Mouse (Mus musculus): ENCODE data around the gene Fgfr2. TPM values are rescaled to one million over a fixed set of nuclear protein-coding genes. Genes with fewer than 3 reads are reported as not detected.

Fgfr2 gene
- polyA plus RNA-seq, 1 experiment from 2014 or later, result 110 TPM

DNA sequence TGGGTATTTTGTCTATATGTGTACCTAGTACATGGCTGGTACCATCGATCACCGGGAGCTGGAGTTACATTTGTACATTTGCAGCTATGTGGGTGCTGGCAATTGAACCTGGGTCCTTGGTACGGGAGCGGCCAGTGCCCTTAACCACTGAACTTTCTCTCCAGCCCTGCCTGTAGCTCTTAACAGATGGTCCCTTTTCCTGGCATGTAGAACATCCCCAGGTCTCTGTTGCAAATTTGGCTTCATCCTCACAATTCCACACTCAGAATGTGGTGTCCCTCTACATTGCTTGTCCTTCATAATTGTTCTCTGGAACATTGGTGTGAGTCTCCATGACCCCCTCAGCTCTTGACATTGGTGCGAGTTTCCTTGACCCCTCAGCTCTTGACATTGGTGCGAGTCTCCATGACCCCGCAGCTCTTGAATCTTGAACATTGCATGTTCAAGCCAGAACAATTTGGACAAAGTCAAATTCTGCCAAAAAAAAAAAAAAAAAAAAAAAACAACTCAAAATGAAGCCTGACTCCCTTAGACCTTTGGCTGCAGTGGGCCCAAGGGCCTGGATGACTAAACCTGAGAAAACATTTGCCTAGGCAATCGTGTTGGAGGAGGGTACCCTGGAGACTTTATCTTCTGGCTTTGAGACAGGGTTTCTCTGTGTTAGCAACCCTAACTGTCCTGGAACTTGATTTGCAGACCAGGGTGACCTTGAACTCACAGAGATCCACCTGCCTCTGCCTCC, 816.3 kb downstream of the Fgfr2 start:
- Histone ChIP-seq H3K9me3 (ENCODE audit: low read length) (no peaks in the 10 kb centered on the region), H3K27ac (ENCODE audit: low read length) (no peak overlapping the region), H3K27me3 (replicated peaks; ENCODE audit: insufficient read depth, low read length) (no peaks in the 10 kb centered on the region), H3K9ac (replicated peaks; ENCODE audit: low read depth) (no peak overlapping the region), H3K4me2 (replicated peaks; ENCODE audit: low read depth, low read length) (no peak overlapping the region), H3K36me3 (ENCODE audit: insufficient read depth, low read length) (no peaks in the 10 kb centered on the region), H3K4me3 (ENCODE audit: low read depth, low read length) (no peak overlapping the region), H3K4me1 (ENCODE audit: insufficient read depth, low read depth, low read length) (peaks cover 33% of the 10 kb centered on the region)
- TF ChIP-seq CTCF (IDR thresholded peaks at IDR 0.05) (no peak), EP300 (IDR thresholded peaks at IDR 0.05) (no peak)
- WGBS, result 85% methylated on average over 8 of the region's 8 CpGs
- DNase-seq (ENCODE audit: low spot score), result no peak
- no peak for ATAC-seq

GRCm38 (mm10) chr7:132305492-132306375, 817.4 kb downstream of the Fgfr2 start:
- Histone ChIP-seq H3K4me1 (ENCODE audit: insufficient read depth, low read depth, low read length) (peaks cover 31% of the 10 kb centered on the region), H3K36me3 (ENCODE audit: insufficient read depth, low read length) (no peaks in the 10 kb centered on the region), H3K4me3 (ENCODE audit: low read depth, low read length) (no peak overlapping the region), H3K4me2 (replicated peaks; ENCODE audit: low read depth, low read length) (no peak overlapping the region), H3K9me3 (ENCODE audit: low read length) (no peaks in the 10 kb centered on the region), H3K9ac (replicated peaks; ENCODE audit: low read depth) (no peak overlapping the region), H3K27me3 (replicated peaks; ENCODE audit: insufficient read depth, low read length) (no peaks in the 10 kb centered on the region), H3K27ac (ENCODE audit: low read length) (peak overlapping the region; percentile 1; the same call in 1 of the 2 replicates)
- ATAC-seq (peak; percentile 33), DNase-seq (ENCODE audit: low spot score) (peak; percentile 46)
- 62% methylated on average over 5 of the region's 5 CpGs for WGBS
- TF ChIP-seq EP300 (IDR thresholded peaks at IDR 0.05) (peak; percentile 53; the same call in 1 of the 2 replicates), CTCF (IDR thresholded peaks at IDR 0.05) (peak; percentile 25)

- DNase-seq (ENCODE audit: low spot score) (no peak), ATAC-seq (0 out of 2 replicates have a peak, but pooled peaks have one; percentile 17)
- Histone ChIP-seq H3K27me3 (replicated peaks; ENCODE audit: insufficient read depth, low read length) (no peaks in the 10 kb centered on the region), H3K9ac (replicated peaks; ENCODE audit: low read depth) (no peak overlapping the region), H3K27ac (ENCODE audit: low read length) (peak overlapping the region; percentile 1; the same call in 1 of the 2 replicates), H3K4me3 (ENCODE audit: low read depth, low read length) (no peak overlapping the region), H3K4me2 (replicated peaks; ENCODE audit: low read depth, low read length) (no peak overlapping the region), H3K4me1 (ENCODE audit: insufficient read depth, low read depth, low read length) (peaks cover 32% of the 10 kb centered on the region), H3K36me3 (ENCODE audit: insufficient read depth, low read length) (no peaks in the 10 kb centered on the region), H3K9me3 (ENCODE audit: low read length) (no peaks in the 10 kb centered on the region)
- WGBS, result 57% methylated on average over 8 of the region's 8 CpGs
- TF ChIP-seq CTCF (IDR thresholded peaks at IDR 0.05), result no peak
- no peak for TF ChIP-seq EP300 (IDR thresholded peaks at IDR 0.05)
Measured at GRCm38 (mm10) chr7:132304424-132305085, 818.6 kb downstream of the Fgfr2 start.

GRCm38 (mm10) chr7:132303988-132304387, 819.2 kb downstream of the Fgfr2 start:
- no peak overlapping the region for H3K4me2 ChIP-seq (replicated peaks; ENCODE audit: low read depth, low read length)
- ATAC-seq, result no peak
- H3K27me3 ChIP-seq (replicated peaks; ENCODE audit: insufficient read depth, low read length), result no peaks in the 10 kb centered on the region
- no peak overlapping the region for H3K4me3 ChIP-seq (ENCODE audit: low read depth, low read length)
- H3K9me3 ChIP-seq (ENCODE audit: low read length), result no peaks in the 10 kb centered on the region
- peaks cover 30% of the 10 kb centered on the region for H3K4me1 ChIP-seq (ENCODE audit: insufficient read depth, low read depth, low read length)
- 42% methylated on average over 7 of the region's 7 CpGs for WGBS
- H3K9ac ChIP-seq (replicated peaks; ENCODE audit: low read depth), result no peak overlapping the region
- H3K27ac ChIP-seq (ENCODE audit: low read length), result no peak overlapping the region
- no peaks in the 10 kb centered on the region for H3K36me3 ChIP-seq (ENCODE audit: insufficient read depth, low read length)
- TF ChIP-seq CTCF (IDR thresholded peaks at IDR 0.05) (no peak), EP300 (IDR thresholded peaks at IDR 0.05) (no peak)
- peak; percentile 56 for DNase-seq (ENCODE audit: low spot score)

- 55% methylated on average over 8 of the region's 8 CpGs for WGBS
- peaks cover 26% of the 10 kb centered on the region for H3K4me1 ChIP-seq (ENCODE audit: insufficient read depth, low read depth, low read length)
Measured at GRCm38 (mm10) chr7:132302508-132303241, 820.5 kb downstream of the Fgfr2 start.

More at GRCm38 (mm10) chr7:132302508-132303241, 820.5 kb downstream of the Fgfr2 start:
- Histone ChIP-seq H3K4me2 (replicated peaks; ENCODE audit: low read depth, low read length) (no peak overlapping the region), H3K9me3 (ENCODE audit: low read length) (no peaks in the 10 kb centered on the region), H3K4me3 (ENCODE audit: low read depth, low read length) (no peak overlapping the region), H3K36me3 (ENCODE audit: insufficient read depth, low read length) (no peaks in the 10 kb centered on the region), H3K9ac (replicated peaks; ENCODE audit: low read depth) (no peak overlapping the region), H3K27me3 (replicated peaks; ENCODE audit: insufficient read depth, low read length) (no peaks in the 10 kb centered on the region), H3K27ac (ENCODE audit: low read length) (no peak overlapping the region)
- TF ChIP-seq CTCF (IDR thresholded peaks at IDR 0.05), result no peak
- TF ChIP-seq EP300 (IDR thresholded peaks at IDR 0.05), result no peak
- ATAC-seq (no peak), DNase-seq (ENCODE audit: low spot score) (no peak)
